Mouse (Mus musculus) testis, adult 2 months (tissue): ENCODE measurements at regions not wholly inside any gene's neighbourhood (a gene's known extent, or its start where the extent isn't known, plus 50 kb on each side); places are given as distances from the start of the nearest gene placed in this dataset.

Experiments used
- H3K27ac ChIP-seq: fragments of 200-500 bp; 2 replicates; pipeline ENCODE4 v1.5.1; 2012; ENCODE audit warnings: low read depth, low read length; ENCODE audit not compliant: control insufficient read depth, insufficient read depth
- H3K27me3 ChIP-seq: fragments of 200-500 bp; 2 replicates; pipeline ENCODE4 v1.6.1; 2012; ENCODE audit warnings: mild to moderate bottlenecking, low read length, moderate library complexity; ENCODE audit not compliant: control insufficient read depth, insufficient read depth
- H3K36me3 ChIP-seq: fragments of 200-500 bp; 2 replicates; pipeline ENCODE4 v1.6.1; 2012; ENCODE audit warnings: mild to moderate bottlenecking, low read length; ENCODE audit not compliant: control insufficient read depth, insufficient read depth
- H3K4me1 ChIP-seq: fragments of 200-500 bp; 2 replicates; pipeline ENCODE4 v1.6.1; 2012; ENCODE audit warnings: low read length; ENCODE audit not compliant: control insufficient read depth, insufficient read depth
- H3K4me3 ChIP-seq: fragments of 200-500 bp; 2 replicates; pipeline ENCODE4 v1.5.1; 2012; ENCODE audit warnings: low read depth, mild to moderate bottlenecking, low read length, moderate library complexity, mixed read lengths; ENCODE audit not compliant: control insufficient read depth
- CTCF ChIP-seq: fragments of 200-500 bp; IDR thresholded peaks from 2 replicates; pipeline ENCODE4 v1.5.1; 2012; ENCODE audit warnings: low read depth, mild to moderate bottlenecking, inconsistent platforms, low read length, moderate library complexity; ENCODE audit not compliant: control insufficient read depth, insufficient read depth, insufficient replicate concordance
- POLR2A ChIP-seq: fragments of 200-500 bp; IDR thresholded peaks from 2 replicates; pipeline ENCODE4 v1.6.1; 2012; ENCODE audit warnings: low read depth, mild to moderate bottlenecking, inconsistent platforms, low read length, moderate library complexity; ENCODE audit not compliant: control insufficient read depth

DNA sequence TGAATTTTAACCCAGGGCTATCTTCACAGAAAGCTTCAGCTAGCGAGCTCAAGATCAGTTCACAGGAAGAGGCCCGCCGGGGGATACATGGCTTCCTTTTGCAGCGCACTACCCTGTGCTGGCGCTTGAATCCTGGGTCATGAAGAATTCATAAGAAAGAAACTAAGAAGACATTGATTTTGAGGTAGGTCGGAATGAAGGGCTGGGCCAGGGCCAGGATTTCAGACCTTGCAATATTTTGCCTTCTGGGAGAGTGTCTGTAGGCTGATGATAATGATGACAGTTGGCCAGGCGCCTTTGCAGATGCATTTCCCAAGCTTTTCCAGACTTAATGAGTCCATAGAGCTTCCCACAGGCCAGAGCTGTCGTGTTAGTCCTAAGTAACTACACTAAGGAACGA is 97.2 kb upstream of the Lifr start:
- Histone ChIP-seq H3K27me3 (no peaks in the 10 kb centered on the region), H3K4me3 (no peak overlapping the region), H3K27ac (no peak overlapping the region), H3K4me1 (no peaks in the 10 kb centered on the region), H3K36me3 (no peaks in the 10 kb centered on the region)
- TF ChIP-seq POLR2A = no peak
- TF ChIP-seq CTCF = no peak

DNA sequence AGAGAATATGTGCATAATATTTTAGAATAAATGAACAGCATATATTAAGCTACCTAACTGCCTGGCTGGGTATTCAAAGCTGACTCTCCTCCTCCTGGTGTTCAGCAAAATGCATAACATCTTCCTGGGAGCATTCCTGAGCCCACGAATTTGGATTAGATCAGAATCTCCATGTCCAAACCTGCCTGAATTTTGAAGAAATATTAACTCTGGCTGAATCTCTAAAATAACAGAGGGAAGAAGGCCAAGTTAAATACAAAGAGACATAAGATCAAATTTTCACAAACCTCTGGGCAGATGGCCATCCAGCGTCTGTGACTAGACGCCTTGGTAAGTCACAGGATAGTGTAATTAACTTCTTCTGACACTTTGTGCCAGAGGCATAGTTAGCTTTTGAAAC is 95.2 kb upstream of the Lifr start:
- no peak overlapping the region for H3K27ac ChIP-seq
- no peaks in the 10 kb centered on the region for H3K36me3 ChIP-seq
- H3K4me1 ChIP-seq = no peaks in the 10 kb centered on the region
- H3K27me3 ChIP-seq = no peaks in the 10 kb centered on the region
- no peak overlapping the region for H3K4me3 ChIP-seq
- TF ChIP-seq POLR2A (no peak), CTCF (no peak)

DNA sequence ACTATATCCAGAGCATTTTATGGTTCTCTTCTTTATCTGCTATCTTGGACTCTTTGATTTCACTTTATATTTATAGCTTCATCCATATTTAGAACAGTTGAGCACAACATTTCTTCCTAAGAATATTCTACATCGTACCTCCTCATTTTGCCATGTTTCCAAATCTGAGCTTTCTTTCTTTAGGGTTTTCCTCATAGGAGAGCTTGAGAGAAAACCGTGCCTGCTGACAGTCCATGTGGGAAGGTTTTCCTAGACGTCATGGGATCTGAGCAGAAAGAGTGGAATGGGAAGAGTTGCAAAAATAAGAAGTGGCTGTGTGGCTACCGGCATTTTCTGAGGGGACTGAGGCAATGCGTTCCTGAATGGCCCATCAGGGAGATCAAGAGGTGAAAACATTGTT is 92.5 kb upstream of the Lifr start:
- Histone ChIP-seq H3K27ac (no peak overlapping the region), H3K27me3 (no peaks in the 10 kb centered on the region), H3K36me3 (no peaks in the 10 kb centered on the region), H3K4me1 (no peaks in the 10 kb centered on the region), H3K4me3 (no peak overlapping the region)
- TF ChIP-seq CTCF (no peak), POLR2A (no peak)

DNA sequence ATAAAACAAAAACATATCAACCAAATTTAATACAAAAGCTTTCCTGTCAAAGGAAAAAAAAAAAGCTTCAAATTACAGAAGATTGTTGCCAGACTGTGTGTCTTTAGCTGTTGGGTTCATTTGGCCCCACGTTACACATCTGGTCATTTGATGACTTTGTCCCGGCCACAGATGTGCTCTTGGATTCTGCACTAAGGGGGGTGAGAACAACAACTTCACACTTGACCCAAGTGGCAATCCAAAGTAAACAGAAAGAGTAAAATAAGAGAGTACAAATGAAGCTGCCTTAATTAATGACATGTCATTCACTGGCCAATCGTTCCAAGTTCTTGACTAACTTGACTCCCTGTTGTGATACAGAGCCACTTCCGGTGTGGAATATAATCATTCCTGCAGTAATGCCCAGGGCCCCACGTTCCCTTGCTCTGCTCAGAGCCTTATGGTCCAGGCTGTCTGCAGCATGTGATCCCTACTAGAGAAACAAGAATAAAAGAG is 91.8 kb upstream of the Lifr start:
- Histone ChIP-seq H3K4me3 (no peak overlapping the region), H3K36me3 (no peaks in the 10 kb centered on the region), H3K27ac (no peak overlapping the region), H3K4me1 (no peaks in the 10 kb centered on the region), H3K27me3 (no peaks in the 10 kb centered on the region)
- no peak for TF ChIP-seq CTCF
- TF ChIP-seq POLR2A = no peak

DNA sequence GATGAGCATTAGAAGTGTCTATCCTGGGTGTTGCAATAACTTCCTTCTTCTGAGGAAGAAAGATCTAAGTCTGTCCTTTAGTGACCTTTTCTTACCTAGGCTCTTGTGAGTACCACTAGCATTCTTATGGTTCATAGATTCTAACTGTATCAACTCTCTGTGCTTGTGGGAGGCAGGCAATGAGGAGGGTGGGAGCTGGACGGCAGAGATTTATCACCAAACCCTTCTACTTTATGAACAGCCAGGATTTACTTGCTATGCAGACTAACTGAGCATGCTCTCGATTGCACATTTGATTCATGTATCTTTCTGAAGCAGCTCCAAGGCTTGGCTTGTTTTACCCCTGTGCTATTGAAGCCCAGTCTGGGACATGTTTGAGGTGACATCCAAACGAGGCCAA is 90.7 kb upstream of the Lifr start:
- Histone ChIP-seq H3K27me3 (no peaks in the 10 kb centered on the region), H3K4me1 (no peaks in the 10 kb centered on the region), H3K4me3 (no peak overlapping the region), H3K36me3 (no peaks in the 10 kb centered on the region), H3K27ac (no peak overlapping the region)
- no peak for TF ChIP-seq CTCF
- TF ChIP-seq POLR2A = no peak

DNA sequence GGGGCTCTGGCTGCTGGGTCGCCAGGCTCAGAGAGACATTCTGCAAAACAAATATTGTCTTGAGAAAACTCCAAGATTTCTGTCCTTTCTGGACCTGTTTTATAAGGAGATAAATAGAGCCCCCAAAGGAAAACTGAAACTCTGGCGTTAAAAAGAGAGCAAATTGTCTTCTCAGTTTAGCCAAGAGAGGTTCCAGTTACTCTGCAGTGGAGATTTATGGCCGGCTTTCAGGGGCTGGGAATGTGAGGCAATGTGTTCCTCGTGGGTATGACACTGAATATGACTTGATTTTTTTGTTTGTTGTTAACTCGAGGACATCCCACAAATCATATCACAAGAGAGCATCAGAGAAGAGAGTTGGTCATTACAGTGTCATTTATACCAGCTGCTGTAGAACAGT is 88.2 kb upstream of the Lifr start:
- no peak overlapping the region for H3K27ac ChIP-seq
- TF ChIP-seq CTCF (no peak), POLR2A (no peak)
- H3K27me3 ChIP-seq = no peaks in the 10 kb centered on the region
- H3K36me3 ChIP-seq = no peaks in the 10 kb centered on the region
- H3K4me1 ChIP-seq = no peaks in the 10 kb centered on the region
- no peak overlapping the region for H3K4me3 ChIP-seq

DNA sequence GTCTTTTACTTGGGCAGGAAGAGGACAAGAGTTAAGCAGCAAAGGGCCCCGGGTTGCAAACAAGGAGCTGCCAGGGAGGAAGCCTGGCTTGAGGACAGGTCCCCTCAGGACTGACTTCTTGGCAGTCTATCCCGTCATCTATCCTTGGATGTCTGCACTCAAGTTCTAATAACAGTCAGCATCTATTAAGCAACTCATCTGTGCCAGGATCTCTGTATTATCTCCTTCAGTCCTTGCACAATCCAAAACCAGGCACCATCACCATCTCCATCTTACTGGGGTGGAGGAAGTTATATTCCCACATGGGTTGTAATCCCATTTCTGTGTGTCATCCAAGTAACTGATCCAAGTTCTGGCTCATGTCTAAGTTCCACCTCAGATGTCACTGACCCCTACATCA is 87.1 kb upstream of the Lifr start:
- Histone ChIP-seq H3K4me3 (no peak overlapping the region), H3K27ac (no peak overlapping the region), H3K27me3 (no peaks in the 10 kb centered on the region), H3K36me3 (no peaks in the 10 kb centered on the region), H3K4me1 (no peaks in the 10 kb centered on the region)
- TF ChIP-seq CTCF (no peak), POLR2A (no peak)

DNA sequence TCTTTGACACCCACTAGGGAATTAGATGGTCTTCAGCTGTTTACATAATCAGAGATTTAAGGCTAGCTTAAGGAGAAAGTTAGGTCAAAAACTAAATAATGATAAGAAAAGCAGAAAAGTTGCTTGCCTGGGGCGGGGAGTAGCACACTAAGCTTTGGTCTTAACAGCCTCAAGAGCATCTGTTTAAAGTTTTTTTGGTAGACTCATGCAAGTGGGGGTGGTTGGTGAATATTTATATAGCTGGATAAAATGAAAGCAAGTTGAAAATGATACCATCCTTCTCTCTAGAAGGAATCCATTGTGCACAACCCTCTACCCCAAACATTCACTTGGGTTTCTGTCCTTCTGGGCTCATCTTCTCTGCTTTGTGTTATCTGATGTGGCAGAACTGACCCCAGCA is 85.3 kb upstream of the Lifr start:
- Histone ChIP-seq H3K27ac (no peak overlapping the region), H3K4me3 (no peak overlapping the region), H3K27me3 (no peaks in the 10 kb centered on the region), H3K4me1 (no peaks in the 10 kb centered on the region), H3K36me3 (no peaks in the 10 kb centered on the region)
- no peak for TF ChIP-seq POLR2A
- TF ChIP-seq CTCF = no peak
